Mouse (Mus musculus) myocyte (in vitro differentiated cells): ENCODE data around the gene Ccdc27.

ENCODE experiments used
- MYOD1 ChIP-seq, 3 experiments: IDR thresholded peaks; one replicate each; pipeline ENCODE4 v1.6.1; 2011; ENCODE audit warnings: control low read depth in 2 of 3, low read depth in 2 of 3, mild to moderate bottlenecking in 2 of 3, moderate library complexity in 1 of 3; ENCODE audit not compliant: insufficient read length in 2 of 3, control insufficient read depth in 1 of 3
- POLR2A ChIP-seq: IDR thresholded peaks from one replicate; pipeline ENCODE4 v1.6.1; 2011; ENCODE audit warnings: low read depth, mild to moderate bottlenecking, control low read depth, moderate library complexity; ENCODE audit not compliant: insufficient read length
- POLR2AphosphoS2 ChIP-seq: IDR thresholded peaks from one replicate; pipeline ENCODE4 v1.6.1; 2011; ENCODE audit warnings: low read depth, control low read depth; ENCODE audit not compliant: insufficient read length
- TCF3 ChIP-seq: IDR thresholded peaks from one replicate; pipeline ENCODE4 v1.6.1; 2011; ENCODE audit warnings: low read depth, control low read depth; ENCODE audit not compliant: insufficient read length

GRCm38 (mm10) chr4:154022407-154022806, 20.1 kb downstream of the Ccdc27 start:
- TF ChIP-seq TCF3 (no peak), POLR2A (no peak), POLR2AphosphoS2 (peak; percentile 51), MYOD1 (IDR thresholded peaks at IDR 0.05; ENCODE audit: control insufficient read depth in 1 of 3, insufficient read length in 2 of 3, low read depth in 2 of 3) (no peak)
